ENCODE assay signal across 8 mouse cellular contexts in the genomic region with DNA sequence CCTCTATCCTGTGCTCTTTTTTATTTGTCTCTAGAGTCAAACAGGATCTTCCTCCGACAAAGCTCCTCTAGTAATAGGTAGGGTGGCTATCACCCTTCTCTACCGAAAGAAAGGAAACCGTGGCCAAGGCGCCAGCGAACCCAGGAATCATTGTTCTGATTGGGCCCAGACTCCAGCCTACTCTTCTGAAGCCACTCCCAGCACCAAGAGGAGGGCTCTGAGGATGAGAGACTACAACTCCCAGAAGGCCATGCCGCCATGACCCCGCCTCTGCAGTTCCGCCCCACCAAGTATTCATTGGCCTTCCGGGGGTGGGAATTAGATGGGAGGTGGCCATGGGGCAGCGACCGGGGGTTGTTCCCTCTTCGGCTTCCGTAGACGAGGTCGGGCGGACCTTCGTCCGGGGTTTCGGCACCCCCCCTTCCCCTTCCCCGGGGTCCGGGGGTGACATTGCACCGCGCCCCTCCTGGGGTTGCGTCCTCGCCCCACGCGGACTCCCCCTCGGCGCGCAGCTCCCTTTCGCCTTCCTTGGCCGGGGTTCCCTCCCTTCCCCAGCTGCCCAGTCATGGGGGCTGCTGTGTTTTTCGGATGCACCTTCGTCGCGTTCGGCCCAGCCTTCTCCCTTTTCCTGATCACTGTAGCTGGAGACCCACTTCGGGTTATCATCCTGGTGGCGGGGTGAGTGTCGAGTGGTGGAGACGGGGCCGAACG. TPM values are rescaled to one million over a fixed set of nuclear protein-coding genes. Genes with fewer than 3 reads are reported as not detected.
DNase-seq lines count a peak whose midpoint lies in the region; ATAC-seq lines count a peak whose summit lies in the region.
"Not testable (repeated sequence)": the region's sequence is repeated elsewhere in the genome, so short reads cannot be mapped to it uniquely, and the experiment has no call there.

TSS of gene Aph1a (plus strand) at position 364 of the 711 bp plus-strand sequence.

- not testable (repeated sequence) for H3K9me3 ChIP-seq in embryonic facial prominence, embryonic 14.5 days (ENCODE audit: control insufficient read depth, low read length); kidney, embryonic 14.5 days (ENCODE audit: control insufficient read depth, low read length); limb, embryonic 15.5 days

- WGBS in embryonic facial prominence, embryonic 14.5 days = 0% methylated on average over 20 of the region's 43 CpGs
- 1% methylated on average over 24 of the region's 43 CpGs for WGBS in kidney, embryonic 14.5 days
- WGBS in limb, embryonic 15.5 days = under 1% methylated on average over 26 of the region's 43 CpGs

- peak within 1 kb of the TSS; percentile 87 for H3K27ac ChIP-seq in embryonic facial prominence, embryonic 14.5 days (replicated peaks; ENCODE audit: low read depth, low read length)
- H3K27ac ChIP-seq in kidney, embryonic 14.5 days (ENCODE audit: low read depth, low read length) = peak within 1 kb of the TSS; percentile 93
- peak within 1 kb of the TSS; percentile 80 for H3K27ac ChIP-seq in limb, embryonic 15.5 days

- H3K36me3 ChIP-seq in embryonic facial prominence, embryonic 14.5 days (ENCODE audit: control insufficient read depth, insufficient read depth, low read length) = peaks cover 13% of the 10 kb centered on the region
- not testable (repeated sequence) for H3K36me3 ChIP-seq in kidney, embryonic 14.5 days (ENCODE audit: control insufficient read depth, insufficient read depth, low read length)
- H3K36me3 ChIP-seq in limb, embryonic 15.5 days = peaks cover 16% of the 10 kb centered on the region

- peak within 1 kb of the TSS; percentile 70 for H3K4me3 ChIP-seq in embryonic facial prominence, embryonic 14.5 days (ENCODE audit: low read depth, low read length)
- peak within 1 kb of the TSS; percentile 70 for H3K4me3 ChIP-seq in kidney, embryonic 14.5 days (ENCODE audit: low read length)
- peak within 1 kb of the TSS; percentile 65 for H3K4me3 ChIP-seq in limb, embryonic 15.5 days

- H3K27me3 ChIP-seq in embryonic facial prominence, embryonic 14.5 days (replicated peaks; ENCODE audit: control insufficient read depth, insufficient read depth, low read length); kidney, embryonic 14.5 days (ENCODE audit: control insufficient read depth, insufficient read depth, low read length); limb, embryonic 15.5 days: not testable (repeated sequence)

- peak; percentile 99 for DNase-seq in 3T3-L1 (ENCODE audit: low read depth, low spot score)
- peak; percentile 69 to 90 for DNase-seq in adrenal gland, postnatal 4 days (ENCODE audit: low spot score in 2 of 2)
- peak; percentile 99 for DNase-seq in embryonic facial prominence, embryonic 14.5 days (ENCODE audit: low spot score)
- DNase-seq in heart, adult 8-10 months (ENCODE audit: low spot score) = peak; percentile 99
- peak; percentile 89 to 90 for DNase-seq in monocyte, adult 2 months (ENCODE audit: low read depth in 1 of 2, low spot score in 2 of 2)
- DNase-seq in spleen, postnatal 36 days (ENCODE audit: low spot score in 2 of 2) = peak; percentile 98

- peaks cover 13% of the 10 kb centered on the region; the same call in 1 of the 2 replicates for H3K4me1 ChIP-seq in embryonic facial prominence, embryonic 14.5 days (ENCODE audit: control insufficient read depth, insufficient read depth, low read length)
- peaks cover 30% of the 10 kb centered on the region for H3K4me1 ChIP-seq in kidney, embryonic 14.5 days (ENCODE audit: control insufficient read depth, insufficient read depth, low read length)
- H3K4me1 ChIP-seq in limb, embryonic 15.5 days = peaks cover 30% of the 10 kb centered on the region

- peak within 1 kb of the TSS; percentile 81 for H3K9ac ChIP-seq in embryonic facial prominence, embryonic 14.5 days (ENCODE audit: low read depth, low read length)
- peak within 1 kb of the TSS; percentile 78 for H3K9ac ChIP-seq in kidney, embryonic 14.5 days (ENCODE audit: low read depth, low read length)
- H3K9ac ChIP-seq in limb, embryonic 15.5 days = peak within 1 kb of the TSS; percentile 26

- H3K4me2 ChIP-seq in embryonic facial prominence, embryonic 14.5 days (ENCODE audit: low read depth, low read length) = peak within 1 kb of the TSS; percentile 85
- H3K4me2 ChIP-seq in kidney, embryonic 14.5 days (replicated peaks; ENCODE audit: low read depth, low read length) = peak within 1 kb of the TSS; percentile 57
- peak within 1 kb of the TSS; percentile 57 for H3K4me2 ChIP-seq in limb, embryonic 15.5 days

- ATAC-seq in embryonic facial prominence, embryonic 14.5 days (ENCODE audit: low read depth) = peak; percentile 98
- peak; percentile 96 for ATAC-seq in kidney, embryonic 14.5 days (ENCODE audit: low FRiP score, low TSS enrichment)
- ATAC-seq in limb, embryonic 15.5 days (ENCODE audit: insufficient number of reproducible peaks, low FRiP score, low TSS enrichment, low read depth) = peak; percentile 98

RNA-seq across cellular contexts. Expression of gene Aph1a, which starts in this region (rescaled TPM):
- 100 to 1,000 TPM; 156 to 163 TPM for total RNA-seq in adrenal gland, postnatal 4 days (2021)
- polyA plus RNA-seq in embryonic facial prominence, embryonic 14.5 days (2014; fragmentation: Nextera tagmentation; extraction: Ambion mirVana) = 36.6 and 39.5 TPM in 2 replicates
- 100 to 1,000 TPM; 102 to 115 (median 107) TPM for total RNA-seq in heart, adult 8-10 months (2022)
- polyA plus RNA-seq in kidney, embryonic 14.5 days (2014; fragmentation: Nextera tagmentation; extraction: Ambion mirVana) = 40.4 and 83.2 TPM in 2 replicates
- polyA plus RNA-seq in limb, embryonic 15.5 days (2015; fragmentation: Nextera tagmentation; extraction: Ambion mirVana) = 30.2 and 35.9 TPM in 2 replicates

Comparison
In these comparisons a context has a peak if more than half of its experiments do, and no peak if none do; other contexts are left out.
1. Peak in every context shown above with its lines: DNase-seq, ATAC-seq, H3K4me3 ChIP-seq and H3K27ac ChIP-seq.
2. H3K9ac ChIP-seq: peak in every context shown above with its lines; median percentile 81 in embryonic facial prominence, embryonic 14.5 days; 78 in kidney, embryonic 14.5 days; 26 in limb, embryonic 15.5 days.